Mouse (Mus musculus): Measurements from ENCODE around the gene Cdc20. TPM values are rescaled to one million over a fixed set of nuclear protein-coding genes. Genes with fewer than 3 reads are reported as not detected.

The Cdc20 gene
- polyA plus RNA-seq, 1 experiment from 2014 or later: 63.0 TPM

DNA sequence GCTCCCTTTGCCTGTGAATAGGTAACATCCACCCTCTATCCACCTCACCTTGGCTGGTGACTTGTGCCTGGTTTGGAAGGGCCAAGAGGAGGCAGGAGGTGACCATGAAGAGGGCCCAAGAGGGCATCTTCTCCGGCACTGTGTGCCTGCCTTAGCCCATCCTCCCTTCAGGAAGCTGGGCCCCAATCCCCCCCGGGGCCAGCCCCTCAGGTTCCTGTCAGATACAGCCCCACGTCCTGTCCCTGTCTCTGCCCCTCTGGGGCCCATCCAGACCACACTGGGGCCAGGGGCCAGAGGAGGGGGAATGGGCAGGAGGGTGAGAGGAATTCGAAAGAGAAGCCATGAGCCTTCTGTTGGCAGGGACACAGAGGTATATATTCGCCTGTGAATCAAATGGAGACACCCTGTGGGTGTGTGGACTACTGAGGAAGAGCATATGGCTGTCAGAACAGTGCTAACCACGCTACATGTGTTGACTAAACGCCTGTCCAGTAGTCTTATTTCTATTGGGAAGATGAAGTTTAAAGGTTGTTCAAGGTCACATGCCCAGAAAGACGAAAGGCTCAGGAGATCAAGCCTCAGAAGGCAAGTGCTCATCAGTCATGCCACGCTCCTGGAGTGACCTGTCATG lies 20.3 kb upstream of the Cdc20 start, which contains the start of gene Mpl:
Mpl (minus strand) TSS at position 169 of the 631 bp plus-strand sequence.
- ATAC-seq: peak; percentile 57; the same call in 1 of the 2 replicates
- H3K9ac ChIP-seq (replicated peaks): no peak within 1 kb of the TSS
- TF ChIP-seq CTCF (IDR thresholded peaks at IDR 0.05; ENCODE audit: low read depth) (no peak), EP300 (IDR thresholded peaks at IDR 0.05; ENCODE audit: low read depth) (no peak)
- H3K4me3 ChIP-seq (ENCODE audit: low read depth, low read length): no peak within 1 kb of the TSS
- H3K27me3 ChIP-seq (ENCODE audit: insufficient read depth, low read length): no peaks in the 10 kb centered on the region
- H3K36me3 ChIP-seq (replicated peaks; ENCODE audit: insufficient read depth, low read length): no peaks in the 10 kb centered on the region
- 40% methylated on average over 9 of the region's 9 CpGs for WGBS (ENCODE audit: insufficient replicate concordance)
- no peak within 1 kb of the TSS for H3K4me2 ChIP-seq (ENCODE audit: low read depth, low read length)
- no peaks in the 10 kb centered on the region for H3K4me1 ChIP-seq (ENCODE audit: insufficient read depth)
- no peak for DNase-seq
- H3K27ac ChIP-seq (ENCODE audit: low read depth): no peak within 1 kb of the TSS
- no peaks in the 10 kb centered on the region for H3K9me3 ChIP-seq (ENCODE audit: low read length)

- Histone ChIP-seq H3K9ac (replicated peaks) (no peak overlapping the region), H3K4me3 (ENCODE audit: low read depth, low read length) (no peak overlapping the region), H3K27me3 (ENCODE audit: insufficient read depth, low read length) (no peaks in the 10 kb centered on the region), H3K36me3 (replicated peaks; ENCODE audit: insufficient read depth, low read length) (no peaks in the 10 kb centered on the region), H3K9me3 (ENCODE audit: low read length) (no peaks in the 10 kb centered on the region), H3K4me1 (ENCODE audit: insufficient read depth) (no peaks in the 10 kb centered on the region; the same call in 1 of the 2 replicates), H3K4me2 (ENCODE audit: low read depth, low read length) (peak overlapping the region; percentile 55), H3K27ac (ENCODE audit: low read depth) (no peak overlapping the region)
- no peak for ATAC-seq
- no peak for TF ChIP-seq EP300 (IDR thresholded peaks at IDR 0.05; ENCODE audit: low read depth)
- no peak for TF ChIP-seq CTCF (IDR thresholded peaks at IDR 0.05; ENCODE audit: low read depth)
- no peak for DNase-seq
- WGBS (ENCODE audit: insufficient replicate concordance): 56% methylated on average over 24 of the region's 24 CpGs
Measured at GRCm38 (mm10) chr4:118446415-118447153, 9.4 kb upstream of the Cdc20 start.

DNA sequence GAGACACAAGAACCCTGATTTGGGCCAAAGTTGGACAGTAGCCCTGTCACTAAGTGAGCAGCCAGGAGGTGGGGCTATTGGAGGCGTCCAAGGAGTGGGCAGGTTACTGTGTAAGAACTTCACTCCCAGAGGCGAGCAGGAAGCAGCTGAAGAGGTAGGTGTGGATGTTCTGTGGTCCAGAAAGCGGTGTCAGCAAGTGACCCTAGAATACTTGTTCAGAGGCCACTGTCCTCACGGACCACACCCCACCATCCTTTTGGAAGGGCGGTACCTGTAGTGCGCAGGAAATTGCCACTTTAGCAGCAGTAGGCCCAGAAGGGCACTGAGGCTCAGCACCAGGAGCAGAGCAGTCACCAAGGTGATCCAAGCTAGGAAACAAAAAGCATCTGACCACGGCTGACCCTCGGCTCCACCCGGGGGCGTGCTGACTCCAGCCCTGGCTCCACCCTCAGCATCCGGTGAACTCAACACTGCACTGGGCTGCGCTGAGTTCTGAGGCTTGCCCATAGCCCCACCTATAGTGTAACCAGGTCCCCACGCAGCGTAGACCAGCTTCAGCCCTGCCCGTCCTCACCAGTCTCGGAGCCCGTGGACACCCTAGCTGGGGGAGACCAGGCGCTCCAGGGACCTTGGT lies 8.7 kb upstream of the Cdc20 start:
- DNase-seq (no peak), ATAC-seq (no peak; the same call in 1 of the 2 replicates)
- no peak overlapping the region for H3K4me3 ChIP-seq (ENCODE audit: low read depth, low read length)
- no peaks in the 10 kb centered on the region for H3K36me3 ChIP-seq (replicated peaks; ENCODE audit: insufficient read depth, low read length)
- peak overlapping the region; percentile 55 for H3K4me2 ChIP-seq (ENCODE audit: low read depth, low read length)
- WGBS (ENCODE audit: insufficient replicate concordance): 64% methylated on average over 18 of the region's 18 CpGs
- H3K27me3 ChIP-seq (ENCODE audit: insufficient read depth, low read length): no peaks in the 10 kb centered on the region
- TF ChIP-seq EP300 (IDR thresholded peaks at IDR 0.05; ENCODE audit: low read depth): no peak
- peak; percentile 34; the same call in 1 of the 2 replicates for TF ChIP-seq CTCF (IDR thresholded peaks at IDR 0.05; ENCODE audit: low read depth)
- H3K27ac ChIP-seq (ENCODE audit: low read depth): no peak overlapping the region
- H3K9me3 ChIP-seq (ENCODE audit: low read length): no peaks in the 10 kb centered on the region
- no peaks in the 10 kb centered on the region; the same call in 1 of the 2 replicates for H3K4me1 ChIP-seq (ENCODE audit: insufficient read depth)
- H3K9ac ChIP-seq (replicated peaks): no peak overlapping the region

GRCm38 (mm10) chr4:118445088-118445487 lies 7.9 kb upstream of the Cdc20 start:
- no peak overlapping the region for H3K9ac ChIP-seq (replicated peaks)
- ATAC-seq: no peak
- no peak for DNase-seq
- no peak overlapping the region for H3K4me2 ChIP-seq (ENCODE audit: low read depth, low read length)
- no peak for TF ChIP-seq EP300 (IDR thresholded peaks at IDR 0.05; ENCODE audit: low read depth)
- TF ChIP-seq CTCF (IDR thresholded peaks at IDR 0.05; ENCODE audit: low read depth): no peak
- H3K9me3 ChIP-seq (ENCODE audit: low read length): no peaks in the 10 kb centered on the region
- H3K36me3 ChIP-seq (replicated peaks; ENCODE audit: insufficient read depth, low read length): no peaks in the 10 kb centered on the region
- WGBS (ENCODE audit: insufficient replicate concordance): 76% methylated on average over 10 of the region's 10 CpGs
- no peaks in the 10 kb centered on the region for H3K27me3 ChIP-seq (ENCODE audit: insufficient read depth, low read length)
- no peak overlapping the region for H3K27ac ChIP-seq (ENCODE audit: low read depth)
- no peaks in the 10 kb centered on the region; the same call in 1 of the 2 replicates for H3K4me1 ChIP-seq (ENCODE audit: insufficient read depth)
- H3K4me3 ChIP-seq (ENCODE audit: low read depth, low read length): no peak overlapping the region

DNA sequence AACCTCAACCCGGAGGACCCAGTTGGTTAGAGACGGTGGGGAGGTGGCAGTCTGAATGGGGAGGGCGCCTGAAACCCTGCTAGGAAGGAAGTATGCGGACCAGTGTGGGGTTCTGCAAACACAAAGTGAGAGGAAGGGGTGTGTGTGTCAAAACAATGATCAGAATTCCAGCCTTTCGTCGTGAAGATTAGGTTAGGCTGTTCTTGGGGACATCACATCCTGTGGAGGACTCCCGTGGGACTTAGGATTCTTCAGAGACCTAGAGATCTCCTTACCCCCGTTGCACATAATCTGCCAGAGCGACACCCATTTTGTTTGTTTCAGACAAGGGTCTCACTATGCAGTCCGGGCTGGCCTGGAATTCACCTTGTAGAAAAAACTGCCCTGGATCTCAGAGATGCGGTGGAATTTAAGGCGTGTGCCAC lies 689 bp upstream of the Cdc20 start:
- H3K27ac ChIP-seq (ENCODE audit: low read depth): peak overlapping the region; percentile 80
- DNase-seq: peak; percentile 31
- no peaks in the 10 kb centered on the region for H3K27me3 ChIP-seq (ENCODE audit: insufficient read depth, low read length)
- H3K4me2 ChIP-seq (ENCODE audit: low read depth, low read length): peak overlapping the region; percentile 84
- H3K4me3 ChIP-seq (ENCODE audit: low read depth, low read length): peak overlapping the region; percentile 76
- peak; percentile 34 for ATAC-seq
- 10% methylated on average over 12 of the region's 12 CpGs for WGBS (ENCODE audit: insufficient replicate concordance)
- peak overlapping the region; percentile 85 for H3K9ac ChIP-seq (replicated peaks)
- H3K9me3 ChIP-seq (ENCODE audit: low read length): no peaks in the 10 kb centered on the region
- TF ChIP-seq CTCF (IDR thresholded peaks at IDR 0.05; ENCODE audit: low read depth) (no peak), EP300 (IDR thresholded peaks at IDR 0.05; ENCODE audit: low read depth) (no peak)
- peaks cover 21% of the 10 kb centered on the region for H3K4me1 ChIP-seq (ENCODE audit: insufficient read depth)
- peaks cover 26% of the 10 kb centered on the region for H3K36me3 ChIP-seq (replicated peaks; ENCODE audit: insufficient read depth, low read length)

- no peak for ATAC-seq
- H3K36me3 ChIP-seq (replicated peaks; ENCODE audit: insufficient read depth, low read length): peaks cover 54% of the 10 kb centered on the region
- peaks cover 56% of the 10 kb centered on the region for H3K4me1 ChIP-seq (ENCODE audit: insufficient read depth)
- 64% methylated on average over 8 of the region's 8 CpGs for WGBS (ENCODE audit: insufficient replicate concordance)
- no peaks in the 10 kb centered on the region for H3K27me3 ChIP-seq (ENCODE audit: insufficient read depth, low read length)
- DNase-seq: no peak
- H3K9me3 ChIP-seq (ENCODE audit: low read length): no peaks in the 10 kb centered on the region
- TF ChIP-seq EP300 (IDR thresholded peaks at IDR 0.05; ENCODE audit: low read depth) (no peak), CTCF (IDR thresholded peaks at IDR 0.05; ENCODE audit: low read depth) (no peak)
- H3K4me2 ChIP-seq (ENCODE audit: low read depth, low read length): no peak overlapping the region
- no peak overlapping the region for H3K4me3 ChIP-seq (ENCODE audit: low read depth, low read length)
- H3K9ac ChIP-seq (replicated peaks): no peak overlapping the region
- H3K27ac ChIP-seq (ENCODE audit: low read depth): 0 out of 2 replicates have a peak overlapping the region, but pooled peaks have one; percentile 12
Measured at GRCm38 (mm10) chr4:118432332-118432731, 4.8 kb downstream of the Cdc20 start.
